32 mouse cellular contexts compared by ENCODE assay signal in genomic region chr16:23855242-23855641, GRCm38 (mm10). TPM values are rescaled to one million over a fixed set of nuclear protein-coding genes. Genes with fewer than 3 reads are reported as not detected.
DNase-seq lines count a peak whose midpoint lies in the region; ATAC-seq and TF ChIP-seq lines count a peak whose summit lies in the region.
"Had no signal": no experiment of that assay in that cellular context is flagged by ENCODE, and none has a peak within 500 bp of the region (broad histone marks: within the 10 kb centered on the region; RNA-seq: fewer than 3 reads in every experiment).

No protein-coding gene starts in this region.

- H3K4me3 ChIP-seq in lung, postnatal 0 days (ENCODE audit: low read depth, low read length), result no peak overlapping the region
- H3K4me3 ChIP-seq: embryonic facial prominence, embryonic 10.5 days; embryonic facial prominence, embryonic 13.5 days; erythroblast, embryonic 14.5 days; forebrain, embryonic 12.5 days; forebrain, embryonic 15.5 days; hindbrain, embryonic 12.5 days; hindbrain, embryonic 15.5 days had no signal

- H3K27me3 ChIP-seq in lung, postnatal 0 days (replicated peaks; ENCODE audit: insufficient read depth, low read length), result no peaks in the 10 kb centered on the region
- H3K27me3 ChIP-seq: CH12.LX; embryonic facial prominence, embryonic 13.5 days; forebrain, embryonic 15.5 days; hindbrain, embryonic 12.5 days; hindbrain, embryonic 15.5 days had no signal

- H3K9me3 ChIP-seq in lung, postnatal 0 days (ENCODE audit: low read length), result no peaks in the 10 kb centered on the region
- H3K9me3 ChIP-seq: embryonic facial prominence, embryonic 10.5 days; embryonic facial prominence, embryonic 13.5 days; forebrain, embryonic 12.5 days; forebrain, embryonic 15.5 days; hindbrain, embryonic 12.5 days; hindbrain, embryonic 15.5 days had no signal

- H3K36me3 ChIP-seq in lung, postnatal 0 days (ENCODE audit: insufficient read depth, low read length), result no peaks in the 10 kb centered on the region
- H3K36me3 ChIP-seq: embryonic facial prominence, embryonic 10.5 days; embryonic facial prominence, embryonic 13.5 days; forebrain, embryonic 12.5 days; forebrain, embryonic 15.5 days; G1E; hindbrain, embryonic 12.5 days; hindbrain, embryonic 15.5 days had no signal

- H3K9ac ChIP-seq in lung, postnatal 0 days (replicated peaks; ENCODE audit: low read depth), result no peak overlapping the region
- H3K9ac ChIP-seq: embryonic facial prominence, embryonic 13.5 days; forebrain, embryonic 12.5 days; forebrain, embryonic 15.5 days; hindbrain, embryonic 12.5 days; hindbrain, embryonic 15.5 days had no signal

- no peak for DNase-seq in lung, postnatal 0 days (ENCODE audit: low spot score)
- DNase-seq in lung, postnatal 4 days, result no peak
- DNase-seq in adrenal gland, adult 8-10 months, result no peak
- DNase-seq in gastrocnemius, postnatal 25 days, result no peak
- DNase-seq: adrenal gland, adult 2 months; adrenal gland, postnatal 25 days; B cell, adult 2 months; cerebellum, adult 11 months; cerebellum, adult 2 months; cerebellum, adult 9-11 months; cerebellum, postnatal 25 days; embryo, embryonic 11 days; gastrocnemius, postnatal 36 days had no signal

- no peak for TF ChIP-seq CTCF in lung, postnatal 0 days (IDR thresholded peaks at IDR 0.05)

- 49% methylated on average over 1 of the region's 1 CpGs for WGBS in lung, postnatal 0 days

- H3K27ac ChIP-seq in lung, postnatal 0 days (ENCODE audit: low read length), result no peak overlapping the region
- H3K27ac ChIP-seq: embryonic facial prominence, embryonic 10.5 days; embryonic facial prominence, embryonic 13.5 days; forebrain, embryonic 12.5 days; forebrain, embryonic 15.5 days; hindbrain, embryonic 12.5 days; hindbrain, embryonic 15.5 days had no signal

- no peaks in the 10 kb centered on the region for H3K4me1 ChIP-seq in lung, postnatal 0 days (ENCODE audit: insufficient read depth, low read depth, low read length)
- H3K4me1 ChIP-seq: embryonic facial prominence, embryonic 13.5 days; forebrain, embryonic 12.5 days; forebrain, embryonic 15.5 days; hindbrain, embryonic 12.5 days; hindbrain, embryonic 15.5 days had no signal

- ATAC-seq in lung, postnatal 0 days, result no peak
- ATAC-seq in common myeloid progenitor, adult 5-6 weeks (replicated peaks; ENCODE audit: low read depth, poor library complexity, severe bottlenecking), result peak; percentile 69
- peak; percentile 95 for ATAC-seq in megakaryocyte progenitor cell, adult 5-6 weeks (replicated peaks; ENCODE audit: poor library complexity)
- ATAC-seq: forebrain, embryonic 15.5 days; Patski had no signal

- H3K4me2 ChIP-seq in lung, postnatal 0 days (replicated peaks; ENCODE audit: low read depth, low read length), result no peak overlapping the region
- H3K4me2 ChIP-seq: embryonic facial prominence, embryonic 13.5 days; forebrain, embryonic 12.5 days; forebrain, embryonic 15.5 days; heart, embryonic 11.5 days; hindbrain, embryonic 12.5 days; hindbrain, embryonic 15.5 days had no signal

- TF ChIP-seq EP300 in lung, postnatal 0 days (IDR thresholded peaks at IDR 0.05), result 0 out of 2 replicates have a peak, but pooled peaks have one; percentile 9

RNA-seq across cellular contexts. Expression of gene Sst, which starts 35.5 kb away (rescaled TPM):
- not detected in 2 replicates for polyA plus RNA-seq in lung, postnatal 0 days (2015; fragmentation: Nextera tagmentation; extraction: Ambion mirVana)
- total RNA-seq in common myeloid progenitor, adult 5-6 weeks (2017), result not detected in 2 replicates
- not detected in 2 replicates for total RNA-seq in megakaryocyte progenitor cell, adult 5-6 weeks (2015)
- total RNA-seq in megakaryocyte progenitor cell, adult 5-6 weeks (2017), result not detected in 2 replicates
- total RNA-seq in adrenal gland, adult 8-10 months (2022), result under 1 TPM in 1 of 4 experiments, not detected in 3; 0.43 TPM
- not detected for total RNA-seq in gastrocnemius, postnatal 25 days (2021)
- total RNA-seq: adrenal gland, postnatal 25 days; CH12.LX; G1E; gastrocnemius, adult 8-10 months; gastrocnemius, postnatal 36 days; heart, adult 8-10 months; heart, postnatal 25 days; hematopoietic stem cell, adult 5-6 weeks had no signal
- polyA plus RNA-seq: adrenal gland, adult 2 months; erythroblast, embryonic 14.5 days; G1E; heart, embryonic 14.5 days; heart, postnatal 0 days; Patski had no signal
